Mouse (Mus musculus) MEL (cell line): Measurements from ENCODE around the gene Ctps. TPM values are rescaled to one million over a fixed set of nuclear protein-coding genes. Genes with fewer than 3 reads are reported as not detected.

ENCODE experiments used
- DNase-seq: peaks from one replicate; pipeline ENCODE4 v3.0.0; 2011; ENCODE audit warnings: low read depth, low spot score
- H3K27ac ChIP-seq: 2 replicates; pipeline ENCODE4 v1.5.1; 2012; ENCODE audit warnings: low read depth, mild to moderate bottlenecking, control low read depth, low read length, moderate library complexity; ENCODE audit not compliant: control insufficient read depth
- H3K27me3 ChIP-seq, 2 experiments: fragments of 150-350 bp in 1 of 2; sonication (generic) in 1 of 2; 2 replicates each; pipeline ENCODE4 v1.6.1; 2012; ENCODE audit warnings: low read length in 2 of 2, mild to moderate bottlenecking in 2 of 2, improper control_type of control experiment in 1 of 2, moderate library complexity in 1 of 2; ENCODE audit not compliant: insufficient read depth in 2 of 2, control insufficient read depth in 1 of 2
- H3K36me3 ChIP-seq, 2 experiments: 2 replicates each; pipeline ENCODE4 v1.6.1; 2012 to 2014; ENCODE audit warnings: low read length in 2 of 2, improper control_type of control experiment in 1 of 2, inconsistent platforms in 1 of 2, mild to moderate bottlenecking in 1 of 2; ENCODE audit not compliant: insufficient read depth in 2 of 2, control insufficient read depth in 1 of 2
- H3K4me1 ChIP-seq, 2 experiments: fragments of 150-350 bp in 1 of 2; sonication (generic) in 1 of 2; 2 replicates each; pipeline ENCODE4 v1.6.1; 2012; ENCODE audit warnings: low read length in 2 of 2, improper control_type of control experiment in 1 of 2, mild to moderate bottlenecking in 1 of 2; ENCODE audit not compliant: insufficient read depth in 2 of 2, control insufficient read depth in 1 of 2
- H3K4me3 ChIP-seq, 2 experiments: fragments of 150-350 bp in 1 of 2; sonication (generic) in 1 of 2; 2 replicates each; pipeline ENCODE4 v1.5.1; 2012; ENCODE audit warnings: low read depth in 2 of 2, low read length in 2 of 2, mild to moderate bottlenecking in 2 of 2, moderate library complexity in 2 of 2, control low read depth in 1 of 2, improper control_type of control experiment in 1 of 2; ENCODE audit not compliant: control insufficient read depth in 1 of 2, insufficient read depth in 1 of 2
- H3K79me2 ChIP-seq: 2 replicates; pipeline ENCODE4 v1.6.1; 2012; ENCODE audit warnings: mild to moderate bottlenecking, low read length, moderate library complexity; ENCODE audit not compliant: control insufficient read depth, poor library complexity, insufficient read depth
- H3K9ac ChIP-seq: 2 replicates; pipeline ENCODE4 v1.6.1; 2012; ENCODE audit warnings: low read depth, mild to moderate bottlenecking, control low read depth, low read length, moderate library complexity; ENCODE audit not compliant: control insufficient read depth, poor library complexity, severe bottlenecking
- H3K9me3 ChIP-seq: fragments of 150-350 bp; sonication (generic); replicated peaks from 2 replicates; pipeline ENCODE4 v1.6.1; 2012; ENCODE audit warnings: mild to moderate bottlenecking, low read length, improper control_type of control experiment, moderate library complexity; ENCODE audit not compliant: insufficient read depth
- CHD2 ChIP-seq: IDR thresholded peaks from 2 replicates; pipeline ENCODE4 v1.6.1; 2011; ENCODE audit warnings: low read length, improper control_type of control experiment
- EP300 ChIP-seq, 2 experiments: IDR thresholded peaks; 2 replicates each; pipeline ENCODE4 v1.6.1; 2011; ENCODE audit warnings: improper control_type of control experiment in 2 of 2, low read length in 2 of 2, low read depth in 1 of 2, mild to moderate bottlenecking in 1 of 2
- ETS1 ChIP-seq: IDR thresholded peaks from 2 replicates; pipeline ENCODE4 v1.6.1; 2012; ENCODE audit warnings: low read depth, mild to moderate bottlenecking, inconsistent platforms, low read length, improper control_type of control experiment, moderate library complexity
- GATA1 ChIP-seq: IDR thresholded peaks from 2 replicates; pipeline ENCODE4 v1.6.1; 2011; ENCODE audit warnings: low read depth, low read length, improper control_type of control experiment
- HCFC1 ChIP-seq: IDR thresholded peaks from 2 replicates; pipeline ENCODE4 v1.6.1; 2012; ENCODE audit warnings: low read depth, mild to moderate bottlenecking, inconsistent platforms, low read length, improper control_type of control experiment, moderate library complexity
- JUND ChIP-seq: IDR thresholded peaks from 2 replicates; pipeline ENCODE4 v1.6.1; 2011; ENCODE audit warnings: low read depth, mild to moderate bottlenecking, improper control_type of control experiment, low read length
- KAT2A ChIP-seq: conservative IDR thresholded peaks from 2 replicates; pipeline ENCODE4 v1.6.1; 2012; ENCODE audit warnings: low read depth, low read length, improper control_type of control experiment, inconsistent platforms
- MAX ChIP-seq: IDR thresholded peaks from 2 replicates; pipeline ENCODE4 v1.6.1; 2011; ENCODE audit warnings: low read length, improper control_type of control experiment
- MEF2A ChIP-seq: IDR thresholded peaks from 2 replicates; pipeline ENCODE4 v1.6.1; 2014; ENCODE audit warnings: low read depth, mild to moderate bottlenecking, inconsistent platforms, low read length, improper control_type of control experiment; ENCODE audit not compliant: poor library complexity, insufficient replicate concordance, severe bottlenecking; ENCODE audit errors: extremely low read depth
- NELFE ChIP-seq: IDR thresholded peaks from 2 replicates; pipeline ENCODE4 v1.6.1; 2011; ENCODE audit warnings: low read depth, low read length, improper control_type of control experiment
- NRF1 ChIP-seq: IDR thresholded peaks from 2 replicates; pipeline ENCODE4 v1.6.1; 2014; ENCODE audit warnings: low read depth, mild to moderate bottlenecking, inconsistent platforms, low read length, improper control_type of control experiment, moderate library complexity; ENCODE audit not compliant: poor library complexity, insufficient read depth, severe bottlenecking
- POLR2AphosphoS2 ChIP-seq: IDR thresholded peaks from 2 replicates; pipeline ENCODE4 v1.6.1; 2011; ENCODE audit warnings: low read length, improper control_type of control experiment
- POLR2AphosphoS5 ChIP-seq: IDR thresholded peaks from 2 replicates; pipeline ENCODE4 v1.6.1; 2012; ENCODE audit warnings: low read depth, borderline replicate concordance, mild to moderate bottlenecking, inconsistent platforms, low read length, moderate library complexity, mixed read lengths
- RAD21 ChIP-seq: IDR thresholded peaks from 2 replicates; pipeline ENCODE4 v1.6.1; 2011; ENCODE audit warnings: mild to moderate bottlenecking, low read depth, low read length, improper control_type of control experiment
- SIN3A ChIP-seq: IDR thresholded peaks from 2 replicates; pipeline ENCODE4 v1.6.1; 2012; ENCODE audit warnings: low read length, improper control_type of control experiment, inconsistent platforms
- TAL1 ChIP-seq: IDR thresholded peaks from 2 replicates; pipeline ENCODE4 v1.6.1; 2012; ENCODE audit warnings: mild to moderate bottlenecking, inconsistent platforms, low read length, moderate library complexity, mixed read lengths
- USF2 ChIP-seq, 2 experiments: IDR thresholded peaks; 2 replicates each; pipeline ENCODE4 v1.6.1; 2011 to 2012; ENCODE audit warnings: improper control_type of control experiment in 2 of 2, low read length in 2 of 2, borderline replicate concordance in 1 of 2, inconsistent platforms in 1 of 2, low read depth in 1 of 2, mild to moderate bottlenecking in 1 of 2; ENCODE audit not compliant: insufficient read depth in 1 of 2
- ZNF384 ChIP-seq: IDR thresholded peaks from 2 replicates; pipeline ENCODE4 v1.6.1; 2012; ENCODE audit warnings: low read depth, mild to moderate bottlenecking, inconsistent platforms, low read length, improper control_type of control experiment
- polyA plus RNA-seq, 2 experiments: library from polyadenylated mRNA; stranded (reverse) in 1 of 2; unstranded in 1 of 2; fragments of >175 nt in 1 of 2; fragments of >200 nt in 1 of 2; gene quantifications; 2 replicates each; pipeline versions ENCODE4 v1.2.1 to v1.2.4; 2012; ENCODE audit warnings: low replicate concordance in 2 of 2, low read depth in 1 of 2; ENCODE audit not compliant: insufficient read length in 2 of 2, insufficient read depth in 1 of 2, missing spikeins in 1 of 2
- total RNA-seq: library from RNA; depleted of rRNA; stranded (reverse); fragments of 300-350 nt; gene quantifications from 2 replicates; pipeline ENCODE4 v1.2.3, GENCODE M21; 2012

Gene Ctps
- total and polyA plus RNA-seq, 3 experiments: 81.2 to 82.2 TPM; not detected in 1

DNA sequence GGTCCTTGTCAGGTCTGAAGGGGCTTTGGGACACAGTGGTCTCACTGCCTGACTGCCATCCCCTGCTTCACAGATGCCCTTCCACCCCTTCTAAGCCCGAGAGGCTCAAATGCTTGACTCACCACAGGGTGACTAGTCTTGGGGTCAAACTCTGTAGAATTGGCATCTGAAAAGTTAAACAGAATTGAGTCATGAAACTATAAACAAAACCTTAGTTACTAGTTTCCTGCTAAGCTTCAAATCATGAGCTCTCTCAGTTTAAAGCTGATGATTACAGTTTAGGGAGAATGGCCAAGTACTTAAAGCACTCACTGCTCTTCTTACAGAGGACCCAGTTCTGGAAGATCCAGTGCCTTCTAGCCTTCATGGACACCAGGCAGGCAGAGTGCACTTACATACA lies 25.2 kb downstream of the Ctps start (continued):
- TF ChIP-seq HCFC1: no peak
- TF ChIP-seq, all 39 proteins: peak for 0

DNA sequence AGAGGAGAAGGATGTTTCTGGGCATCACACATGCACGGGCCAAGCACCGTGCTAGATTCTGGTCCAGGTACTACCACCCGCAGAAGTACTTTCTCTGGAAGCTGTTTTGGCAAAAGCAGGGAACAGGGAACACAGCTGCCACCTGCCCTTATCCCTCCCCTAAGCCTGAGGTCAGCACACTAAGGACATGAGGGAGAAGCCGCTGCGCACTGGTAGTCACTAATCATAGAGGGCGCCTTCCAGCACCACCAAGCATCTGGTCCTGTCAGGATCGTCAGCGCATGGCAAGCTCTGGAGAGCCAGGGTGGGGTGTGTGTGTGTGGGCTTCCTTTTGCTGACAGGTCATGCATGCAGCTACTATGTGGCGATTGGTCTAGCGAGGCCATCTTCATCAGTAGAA lies 31.4 kb downstream of the Ctps start:
- H3K27ac ChIP-seq: no peak overlapping the region
- no peaks in the 10 kb centered on the region for H3K4me1 ChIP-seq
- H3K36me3 ChIP-seq: no peaks in the 10 kb centered on the region; a peak in 2 of 4 replicates
- H3K27me3 ChIP-seq: no peaks in the 10 kb centered on the region
- H3K4me3 ChIP-seq: no peak overlapping the region
- no peaks in the 10 kb centered on the region for H3K9me3 ChIP-seq
- H3K79me2 ChIP-seq: no peaks in the 10 kb centered on the region
- no peak for DNase-seq
- TF ChIP-seq POLR2AphosphoS2 (no peak), MEF2A (no peak), SIN3A (no peak), GATA1 (no peak), POLR2AphosphoS5 (no peak), TAL1 (no peak), ETS1 (no peak), JUND (no peak), ZNF384 (no peak), USF2 (IDR thresholded peaks at IDR 0.05; ENCODE audit: borderline replicate concordance in 1 of 2, insufficient read depth in 1 of 2, low read depth in 1 of 2, low read length in 2 of 2) (no peak), NELFE (no peak), NRF1 (no peak), EP300 (IDR thresholded peaks at IDR 0.05; ENCODE audit: low read depth in 1 of 2, low read length in 2 of 2) (no peak), MAX (no peak), KAT2A (no peak), CHD2 (no peak)
- TF ChIP-seq, all 39 proteins: peak for 0
- no peak overlapping the region for H3K9ac ChIP-seq

DNA sequence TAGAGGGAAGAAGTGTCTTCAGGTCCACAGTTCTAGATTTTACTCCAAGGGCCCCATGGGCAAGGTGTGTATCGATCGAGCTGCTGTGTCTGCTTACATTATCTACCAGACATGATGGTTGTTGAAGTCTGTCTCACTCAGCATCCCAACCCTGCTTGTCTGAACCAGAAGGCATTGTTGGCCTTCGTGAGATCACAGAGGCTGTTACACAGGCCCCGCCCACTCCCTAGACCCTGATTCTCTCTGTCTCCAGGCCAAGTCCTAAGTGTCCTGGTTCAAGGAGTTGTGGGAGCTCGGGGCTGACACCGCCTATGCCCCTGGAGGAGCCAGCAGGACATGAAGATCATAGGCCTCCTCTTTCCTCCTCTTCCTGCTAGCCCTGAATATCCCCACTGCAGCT lies 38.1 kb downstream of the Ctps start, which contains the start of gene Slfnl1:
Slfnl1 (plus strand) TSS at position 246 of the 400 bp plus-strand sequence.
- H3K4me3 ChIP-seq: no peak within 1 kb of the TSS
- H3K36me3 ChIP-seq: no peaks in the 10 kb centered on the region
- no peaks in the 10 kb centered on the region for H3K27me3 ChIP-seq
- H3K4me1 ChIP-seq: no peaks in the 10 kb centered on the region
- no peak for TF ChIP-seq RAD21
- H3K9ac ChIP-seq: no peak within 1 kb of the TSS
- no peak within 1 kb of the TSS for H3K27ac ChIP-seq
- no peaks in the 10 kb centered on the region for H3K9me3 ChIP-seq
- no peaks in the 10 kb centered on the region for H3K79me2 ChIP-seq
- DNase-seq: no peak
